Mouse (Mus musculus) mouse embryonic stem cell (cell line): ENCODE measurements around the gene Hlf.

Experiments used
- in situ Hi-C, 2 experiments: fragments of 300-500 bp; cut with MboI; formaldehyde crosslinking; loops; 1 replicate in 1 of 2; 3 replicates in 1 of 2; pipeline ENCODE4 v1.14.3; 2019 to 2020; ENCODE audit warnings: low sequenced_read_pairs in 2 of 2, low pct_unique_long_range_greater_than_20kb in 1 of 2, mixed read lengths in 1 of 2; ENCODE audit not compliant: unreplicated experiment in 1 of 2

Hlf gene

DNA sequence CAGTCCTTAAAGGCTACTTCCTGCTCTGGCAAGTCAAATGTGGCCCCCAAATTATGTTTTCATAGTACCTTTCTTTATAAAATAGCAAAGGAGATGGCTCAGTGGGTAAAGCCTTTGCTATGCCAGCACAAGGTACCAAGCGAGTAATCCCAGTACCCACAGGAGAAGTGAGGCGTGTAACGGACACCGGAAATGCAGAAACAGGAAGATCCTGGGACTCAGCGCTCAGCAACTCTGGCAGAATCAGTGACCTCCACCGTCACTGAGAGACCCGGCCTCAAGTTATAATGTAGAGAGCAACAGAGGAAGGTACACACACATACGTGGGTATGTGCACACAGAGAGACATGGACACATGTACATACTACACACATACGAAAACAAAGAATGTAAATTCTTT lies 14.3 kb downstream of the Hlf start:
- in situ Hi-C loops: no loop called here

GRCm38 (mm10) chr11:90371470-90372100 lies 19.1 kb downstream of the Hlf start:
- in situ Hi-C loops: no loop called here

DNA sequence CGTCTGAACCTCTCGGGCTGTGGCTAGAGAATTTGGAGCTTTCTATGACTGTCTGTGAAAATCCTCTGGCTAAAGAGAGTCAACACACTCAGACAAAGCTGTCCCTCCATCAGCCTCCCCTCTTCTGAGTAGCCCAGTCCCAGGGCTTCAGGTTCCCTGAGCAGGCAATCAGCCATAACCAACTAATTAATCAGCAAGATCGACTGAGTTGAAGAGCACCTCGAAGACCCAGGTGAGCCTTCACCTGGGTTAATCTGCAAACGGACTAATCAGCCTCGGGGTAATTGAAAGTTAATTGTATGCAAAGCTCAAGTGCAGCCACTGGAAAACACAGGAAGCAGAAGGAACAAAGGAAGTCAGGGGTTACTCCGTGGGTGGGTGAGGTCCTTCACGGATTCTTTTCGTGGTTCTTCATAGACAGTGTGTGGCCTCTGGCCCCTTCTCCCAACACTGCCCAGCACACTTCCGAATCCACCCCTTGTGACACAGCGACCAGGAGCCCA lies 19.9 kb downstream of the Hlf start:
- in situ Hi-C loops: no loop called here

- in situ Hi-C loops: no loop called here
These were observed 20.3 kb downstream of the Hlf start for GRCm38 (mm10) chr11:90370367-90370766.

DNA sequence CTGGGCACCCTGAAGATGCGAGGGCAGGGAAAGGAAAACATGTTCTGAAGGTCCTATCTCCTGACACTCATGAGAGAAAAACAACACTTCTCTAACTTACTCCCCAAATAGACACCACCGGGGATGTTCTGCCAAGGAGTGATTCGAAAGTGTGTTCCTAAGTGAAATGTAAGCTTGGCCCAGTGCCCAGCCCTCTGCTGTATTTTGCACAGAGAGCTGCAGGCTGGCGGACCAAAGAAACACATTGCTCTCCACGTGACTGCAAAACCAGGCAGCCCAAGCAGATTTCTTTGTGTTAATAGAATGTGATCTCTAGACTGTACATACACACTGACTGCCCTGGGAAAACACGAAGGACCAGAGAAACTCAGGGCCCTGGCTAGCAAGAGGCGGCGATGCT lies 21.1 kb downstream of the Hlf start:
- in situ Hi-C loops: no loop called here

DNA sequence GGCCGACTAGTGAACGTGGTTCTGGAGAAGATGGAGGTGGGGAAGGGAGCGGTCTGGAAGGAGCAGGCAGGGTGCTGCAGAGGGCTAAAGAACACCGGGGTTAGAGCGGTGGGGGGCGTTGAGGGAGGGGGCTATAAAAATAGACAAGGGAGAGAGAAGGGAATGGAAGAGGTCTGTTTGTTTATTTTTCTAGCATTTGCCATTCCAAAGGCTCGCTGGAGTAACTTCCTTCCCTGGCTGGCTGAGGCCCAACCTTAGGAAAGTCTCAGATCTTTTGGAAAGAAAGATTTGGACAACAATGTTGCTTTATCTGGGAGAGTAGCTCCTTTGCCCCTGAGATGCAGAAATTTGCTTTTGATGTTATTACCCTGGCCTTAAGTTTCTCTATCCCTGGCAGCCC lies 21.6 kb downstream of the Hlf start:
- in situ Hi-C loops: no loop called here

GRCm38 (mm10) chr11:90367894-90368860 lies 22.5 kb downstream of the Hlf start:
- in situ Hi-C loops: no loop called here

- in situ Hi-C loops: no loop called here
These were observed 25.8 kb downstream of the Hlf start for GRCm38 (mm10) chr11:90364865-90365264.

DNA sequence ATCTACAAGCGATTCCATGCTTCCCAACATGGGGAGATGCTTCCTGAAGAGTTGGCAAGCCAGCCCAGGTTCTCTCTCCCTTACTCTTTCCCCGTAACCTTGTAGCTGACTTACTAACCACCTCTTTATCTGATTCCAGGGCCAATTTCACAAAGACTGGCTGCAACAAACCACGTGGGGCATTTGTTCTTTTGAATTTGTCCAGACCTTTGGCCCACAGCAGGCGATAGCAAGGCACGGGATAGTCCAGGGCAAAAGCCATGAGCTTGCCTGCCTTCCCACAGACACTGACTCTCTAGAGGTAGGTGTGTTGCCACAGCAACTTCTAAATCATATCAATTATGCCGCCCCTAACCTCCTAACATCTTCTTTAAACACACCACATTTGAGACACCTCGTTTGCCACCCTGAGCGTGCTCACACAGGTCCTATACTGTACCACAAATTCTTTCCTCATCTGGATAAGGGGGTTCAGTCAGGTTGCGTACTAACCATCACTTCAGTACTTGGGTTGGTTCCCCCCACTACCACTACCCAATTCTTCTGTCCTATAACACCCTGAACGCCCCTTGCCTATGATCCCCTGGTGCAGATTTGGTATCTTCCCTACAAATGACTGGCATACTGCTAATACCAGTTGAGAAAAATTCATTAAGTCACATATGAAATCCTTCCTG lies 26.7 kb downstream of the Hlf start:
- in situ Hi-C loops: no loop called here

DNA sequence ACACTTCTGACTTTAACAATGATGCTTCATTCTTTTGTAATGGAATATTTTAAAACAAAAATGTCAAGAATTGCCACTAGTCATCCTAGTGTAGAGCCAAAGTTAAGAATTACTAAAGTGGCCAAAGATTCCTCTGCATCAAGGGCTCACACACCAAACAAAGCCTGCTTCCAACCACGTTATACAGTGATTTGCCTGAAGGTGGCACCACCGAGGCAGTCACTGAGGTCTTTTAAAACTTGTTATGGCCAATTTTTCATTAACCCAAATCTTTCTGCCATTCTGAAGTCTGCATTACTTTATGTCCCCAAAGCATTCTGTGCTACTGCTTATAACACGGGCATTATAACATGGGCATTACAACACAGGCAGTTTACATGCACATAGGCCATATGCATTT lies 27.3 kb downstream of the Hlf start:
- in situ Hi-C loops: no loop called here

- in situ Hi-C loops: no loop called here
These were observed 30.2 kb downstream of the Hlf start for GRCm38 (mm10) chr11:90360536-90360935.

DNA sequence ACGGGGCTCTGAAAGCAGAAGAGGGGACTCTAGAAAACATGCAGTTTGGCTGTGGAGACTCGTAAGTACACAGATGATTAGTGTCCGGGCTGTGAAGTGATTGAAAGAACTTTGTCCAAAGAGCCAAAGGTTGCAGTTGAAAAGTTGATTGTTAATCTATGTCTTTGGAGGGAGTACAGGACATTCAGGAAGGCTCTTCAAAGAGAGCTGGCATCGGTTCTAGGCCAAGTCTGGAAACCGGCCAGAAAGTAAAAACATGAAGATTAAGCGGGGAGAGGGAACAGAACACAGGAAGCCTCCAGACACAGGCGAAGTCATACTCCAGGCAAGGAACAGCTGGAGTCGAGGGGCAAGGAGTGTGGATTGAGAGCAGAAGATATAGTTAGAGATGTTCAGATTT lies 32.6 kb downstream of the Hlf start:
- in situ Hi-C loops: no loop called here

DNA sequence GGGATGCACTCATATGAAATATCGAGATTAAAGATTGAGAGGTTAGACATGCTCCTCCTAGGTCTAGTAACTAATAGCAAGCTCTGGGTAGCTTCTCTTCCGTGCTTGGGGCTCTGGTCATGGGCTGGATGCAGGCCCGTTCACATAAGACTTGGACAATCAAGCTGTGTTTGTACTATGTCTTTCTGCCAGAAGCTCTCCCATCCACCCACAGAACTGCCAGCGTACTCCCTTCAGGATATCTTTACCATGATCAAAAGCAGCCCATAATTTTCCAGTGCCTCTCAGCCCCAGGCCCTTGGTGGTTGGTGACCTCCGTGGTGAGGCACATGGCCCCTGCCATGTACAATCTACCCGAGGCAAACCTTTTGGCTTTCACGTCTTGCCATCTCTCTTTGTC lies 33.3 kb downstream of the Hlf start:
- in situ Hi-C loops: no loop called here

- in situ Hi-C loops: no loop called here
These were observed 34.0 kb downstream of the Hlf start for GRCm38 (mm10) chr11:90356495-90357304.

DNA sequence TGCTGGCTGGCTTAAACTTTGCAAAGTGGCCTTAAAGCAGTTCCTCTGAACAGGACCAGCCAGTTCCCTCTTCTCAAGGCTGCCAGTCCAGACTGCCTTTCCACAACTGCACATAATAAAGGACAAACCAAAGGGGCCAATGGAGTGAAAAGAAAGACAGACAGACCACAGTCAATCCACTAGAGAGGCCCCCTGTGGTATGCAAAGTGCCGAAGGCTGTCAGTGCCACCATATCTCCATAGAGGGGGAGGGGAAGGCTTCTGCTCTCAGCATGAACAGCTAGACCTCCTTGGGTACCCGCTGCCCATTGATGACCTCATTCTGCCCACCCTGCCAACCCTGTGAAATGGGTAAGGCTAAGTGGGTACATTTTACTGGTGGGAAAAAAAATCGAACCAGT lies 34.7 kb downstream of the Hlf start:
- in situ Hi-C loops: no loop called here

DNA sequence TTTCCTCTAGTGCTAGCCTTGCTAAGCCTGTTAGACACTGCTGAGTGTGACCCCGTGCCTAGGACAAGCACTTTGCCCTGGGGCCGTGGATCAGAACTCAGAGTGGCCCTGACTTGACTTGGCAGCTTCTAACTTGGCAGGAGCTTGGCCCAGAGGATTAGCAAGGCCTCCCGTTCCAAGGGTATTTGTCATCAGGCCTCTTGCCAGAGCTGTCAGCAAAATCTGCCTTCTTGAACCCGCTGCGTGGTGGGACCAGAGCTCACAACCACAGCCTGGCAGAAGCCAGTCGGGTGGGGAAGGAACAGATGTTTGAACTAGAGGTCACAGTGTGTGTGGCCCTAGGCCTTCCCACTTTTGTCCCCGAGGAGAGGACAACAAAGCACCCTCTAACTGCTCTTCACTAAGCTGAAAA lies 35.4 kb downstream of the Hlf start:
- in situ Hi-C loops: no loop called here

- in situ Hi-C loops: no loop called here
These were observed 38.0 kb downstream of the Hlf start for GRCm38 (mm10) chr11:90352696-90353095.

- in situ Hi-C loops: no loop called here
These were observed 40.6 kb downstream of the Hlf start for GRCm38 (mm10) chr11:90350153-90350512.
